Mouse (Mus musculus): ENCODE measurements around the gene Atp13a1. TPM values are rescaled to one million over a fixed set of nuclear protein-coding genes. Genes with fewer than 3 reads are reported as not detected.

Atp13a1 gene
- polyA plus RNA-seq (2017; shearing (Covaris generic)): 10 to 100 TPM; 19.0 to 20.5 (median 20.0) TPM

- ATAC-seq: peak; percentile 96
Measured at GRCm38 (mm10) chr8:69790773-69791367, at the start of gene Atp13a1, which contains the start of gene Zfp866. Atp13a1 (plus strand) TSS chr8:69791163. Zfp866 (minus strand) TSS chr8:69791178.

DNA sequence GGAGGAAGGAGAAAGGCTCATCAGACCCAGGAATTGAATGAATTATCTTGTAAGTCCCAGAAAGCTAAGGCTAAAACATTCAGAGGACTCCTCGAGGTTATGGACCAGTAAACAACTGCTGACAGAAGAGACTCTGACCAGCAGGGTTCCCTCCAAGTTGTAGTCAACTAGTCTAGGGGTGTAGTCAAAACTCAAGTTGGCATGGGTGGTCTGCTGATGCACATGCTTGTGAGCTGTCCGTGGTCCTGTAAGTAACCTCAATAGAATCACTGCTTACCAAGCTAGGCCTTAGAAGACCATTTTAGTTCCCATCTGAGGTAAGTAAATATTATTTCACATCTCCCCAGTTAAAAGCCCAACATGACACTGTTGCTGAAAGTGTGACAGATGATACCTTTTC lies 49.7 kb upstream of the Atp13a1 start:
- no peak for ATAC-seq

GRCm38 (mm10) chr8:69749544-69750454 lies 41.2 kb upstream of the Atp13a1 start, which contains the start of gene Zfp963:
Zfp963 (minus strand) TSS chr8:69749970.
- ATAC-seq: peak; percentile 93

- ATAC-seq: no peak
Measured at GRCm38 (mm10) chr8:69752437-69752836, 38.5 kb upstream of the Atp13a1 start.

- no peak for ATAC-seq
Measured at GRCm38 (mm10) chr8:69758316-69758715, 32.6 kb upstream of the Atp13a1 start.

GRCm38 (mm10) chr8:69761814-69762445 lies 29.0 kb upstream of the Atp13a1 start:
- no peak for ATAC-seq

GRCm38 (mm10) chr8:69771221-69771620 lies 19.7 kb upstream of the Atp13a1 start:
- no peak for ATAC-seq

- no peak for ATAC-seq
Measured at GRCm38 (mm10) chr8:69772106-69772505, 18.9 kb upstream of the Atp13a1 start.

DNA sequence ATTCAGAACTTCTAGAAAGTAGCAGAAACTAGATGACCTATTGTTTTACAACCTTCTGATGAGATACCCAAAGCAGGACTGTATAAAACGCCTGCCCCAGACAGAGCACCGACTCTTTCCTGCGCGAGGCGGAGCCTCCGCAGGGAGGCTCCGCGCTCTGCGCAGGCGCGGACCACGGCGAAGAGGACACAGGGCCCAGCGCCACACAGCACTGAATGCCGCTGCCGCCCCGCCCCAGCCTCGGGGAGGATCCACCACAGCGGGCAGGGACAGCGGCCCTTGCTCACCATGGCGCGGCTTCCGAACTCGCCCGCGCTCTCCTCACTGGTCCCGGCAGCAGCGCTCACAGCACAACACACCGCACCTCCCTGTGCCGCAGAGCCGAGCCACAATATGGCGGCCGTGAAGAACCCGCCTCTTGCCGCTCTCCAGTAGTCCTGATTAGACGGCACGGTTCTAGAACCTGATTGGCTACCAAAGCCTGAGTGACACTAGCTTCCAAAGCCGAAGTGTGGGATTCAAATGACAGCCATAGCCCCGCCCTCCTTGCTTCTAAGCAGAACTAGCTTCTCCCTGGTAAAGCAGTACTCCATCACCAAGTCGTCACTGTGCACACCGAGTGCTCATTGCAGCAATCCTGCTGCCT lies 16.3 kb upstream of the Atp13a1 start, which contains the start of gene Gm20422:
Gm20422 (minus strand) TSS at position 384 of the 646 bp plus-strand sequence.
- peak; percentile 99 for ATAC-seq

DNA sequence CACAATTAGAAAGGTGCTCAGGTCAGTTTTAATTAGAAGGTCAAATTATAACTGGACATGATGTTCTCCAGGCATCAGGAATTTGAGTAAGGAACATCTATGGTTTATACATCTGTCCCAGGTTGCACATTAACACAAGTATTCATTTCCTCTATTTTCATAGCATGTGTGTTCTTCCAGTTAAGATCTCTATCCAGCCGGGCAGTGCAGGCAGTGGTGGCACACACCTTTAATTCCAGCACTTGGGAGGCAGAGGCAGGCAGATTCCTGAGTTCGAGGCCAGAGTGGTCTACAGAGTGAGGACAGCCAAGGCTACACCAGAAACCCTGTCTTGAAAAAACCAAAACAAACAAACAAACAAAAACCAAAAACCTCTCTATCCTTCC lies 15.8 kb upstream of the Atp13a1 start:
- ATAC-seq: no peak

GRCm38 (mm10) chr8:69777111-69777510 lies 13.9 kb upstream of the Atp13a1 start:
- ATAC-seq: no peak

DNA sequence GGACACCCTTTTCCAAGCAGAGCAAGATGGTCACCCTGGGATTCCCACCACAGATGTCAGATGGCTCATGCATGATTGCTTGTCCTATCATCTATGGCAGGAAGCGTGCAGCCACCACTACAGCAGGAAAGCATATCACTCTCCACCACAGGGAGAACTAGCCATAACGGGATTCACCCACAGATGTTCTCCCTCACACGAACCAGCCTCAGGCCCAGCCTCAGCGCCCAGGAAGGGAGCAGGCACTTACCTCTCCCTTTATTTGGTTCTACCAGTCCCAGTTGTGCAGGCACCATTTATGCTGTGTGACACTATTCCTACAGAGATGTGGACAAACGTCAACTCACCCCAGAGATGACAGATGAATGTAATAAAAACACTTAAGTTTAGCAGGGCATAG lies 1.9 kb upstream of the Atp13a1 start:
- ATAC-seq: no peak

- ATAC-seq: no peak
Measured at GRCm38 (mm10) chr8:69789731-69790130, 1.2 kb upstream of the Atp13a1 start.

DNA sequence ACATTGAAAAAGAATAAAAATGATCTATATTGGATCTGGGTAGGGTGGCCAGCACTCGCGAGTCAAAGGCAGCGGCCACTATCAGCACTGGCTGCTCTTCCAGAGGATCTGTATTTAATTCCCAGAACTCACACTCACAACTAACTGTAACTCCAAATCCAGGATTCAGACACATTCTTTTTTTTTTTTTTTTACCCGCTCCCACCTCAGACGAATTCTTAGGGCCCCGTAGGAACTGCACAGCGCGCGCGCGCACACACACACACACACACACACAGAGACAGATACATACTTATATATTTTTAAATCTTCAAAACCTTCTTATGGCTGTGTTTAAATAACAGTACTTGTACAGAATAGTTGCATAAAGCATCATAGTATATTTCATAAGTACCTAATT lies 599 bp upstream of the Atp13a1 start:
- ATAC-seq: no peak

GRCm38 (mm10) chr8:69791415-69792068 lies 579 bp downstream of the Atp13a1 start:
- ATAC-seq: peak; percentile 33

- ATAC-seq: no peak
Measured at GRCm38 (mm10) chr8:69793666-69794065, 2.7 kb downstream of the Atp13a1 start.

DNA sequence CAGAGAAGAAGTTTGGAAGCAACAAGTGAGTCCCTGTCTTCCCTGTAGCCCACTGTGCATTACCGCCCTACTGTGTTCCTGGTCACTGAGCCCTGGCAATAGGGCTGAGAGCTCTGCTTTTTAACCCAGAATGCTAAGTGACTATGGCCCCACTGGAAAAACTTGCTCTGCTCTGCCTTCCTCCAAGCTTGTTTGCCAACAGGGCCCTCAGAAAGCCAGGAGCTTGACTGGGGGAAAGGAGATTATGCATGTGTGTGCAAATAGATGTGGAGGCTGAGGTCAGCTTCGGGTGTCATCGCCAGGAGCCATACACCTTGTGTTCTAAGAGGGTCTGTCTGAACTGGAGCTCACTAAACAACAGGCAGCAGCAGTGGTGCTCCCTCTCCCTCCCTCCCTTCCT lies 3.1 kb downstream of the Atp13a1 start:
- ATAC-seq: no peak

DNA sequence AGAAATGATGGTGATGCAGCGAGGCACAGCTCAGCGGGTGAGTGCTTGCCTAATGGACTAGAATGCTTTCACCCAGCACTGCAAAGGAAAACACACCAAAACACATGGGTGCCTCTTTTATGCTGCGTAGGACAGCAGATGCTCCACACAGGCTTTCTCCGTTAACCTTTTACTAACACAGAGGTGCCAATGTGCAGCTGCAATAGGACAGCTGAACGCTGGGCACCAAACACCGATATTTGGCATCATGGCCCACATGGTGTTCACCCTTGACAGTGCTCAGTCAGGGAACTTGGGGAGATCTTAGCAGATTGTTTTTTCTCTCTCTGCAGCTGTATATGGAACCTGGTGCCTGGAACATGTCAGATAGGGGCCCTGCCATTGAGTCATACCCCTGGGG lies 3.9 kb downstream of the Atp13a1 start:
- no peak for ATAC-seq

- no peak for ATAC-seq
Measured at GRCm38 (mm10) chr8:69796721-69797345, 5.9 kb downstream of the Atp13a1 start.

GRCm38 (mm10) chr8:69797661-69798060 lies 6.7 kb downstream of the Atp13a1 start:
- no peak for ATAC-seq

GRCm38 (mm10) chr8:69799261-69799660 lies 8.3 kb downstream of the Atp13a1 start:
- no peak for ATAC-seq

- ATAC-seq: no peak
Measured at GRCm38 (mm10) chr8:69799946-69800345, 9.0 kb downstream of the Atp13a1 start.
